Mouse (Mus musculus): Measurements from ENCODE around the gene Bmper. TPM values are rescaled to one million over a fixed set of nuclear protein-coding genes. Genes with fewer than 3 reads are reported as not detected.

Gene Bmper
- polyA plus RNA-seq, 1 experiment from 2014 or later = 27.0 TPM

- peak; percentile 23 for DNase-seq (ENCODE audit: low spot score)
- H3K4me2 ChIP-seq (replicated peaks; ENCODE audit: low read depth, low read length) = no peak overlapping the region
- H3K9ac ChIP-seq (replicated peaks; ENCODE audit: low read depth) = no peak overlapping the region
- TF ChIP-seq CTCF (IDR thresholded peaks at IDR 0.05) (peak; percentile 37; the same call in 1 of the 2 replicates), EP300 (IDR thresholded peaks at IDR 0.05) (no peak)
- H3K27ac ChIP-seq (ENCODE audit: low read length) = no peak overlapping the region
- no peaks in the 10 kb centered on the region for H3K27me3 ChIP-seq (replicated peaks; ENCODE audit: insufficient read depth, low read length)
- H3K36me3 ChIP-seq (ENCODE audit: insufficient read depth, low read length) = no peaks in the 10 kb centered on the region
- H3K4me3 ChIP-seq (ENCODE audit: low read depth, low read length) = no peak overlapping the region
- no peak; the same call in 1 of the 2 replicates for ATAC-seq
- H3K9me3 ChIP-seq (ENCODE audit: low read length) = no peaks in the 10 kb centered on the region
- WGBS = 75% methylated on average over 3 of the region's 3 CpGs
- no peaks in the 10 kb centered on the region for H3K4me1 ChIP-seq (ENCODE audit: insufficient read depth, low read depth, low read length)
These were observed 30.1 kb upstream of the Bmper start for GRCm38 (mm10) chr9:23192567-23193331.

GRCm38 (mm10) chr9:23198996-23199395 is 23.9 kb upstream of the Bmper start:
- Histone ChIP-seq H3K4me2 (replicated peaks; ENCODE audit: low read depth, low read length) (no peak overlapping the region), H3K4me3 (ENCODE audit: low read depth, low read length) (no peak overlapping the region), H3K27me3 (replicated peaks; ENCODE audit: insufficient read depth, low read length) (no peaks in the 10 kb centered on the region), H3K27ac (ENCODE audit: low read length) (no peak overlapping the region), H3K36me3 (ENCODE audit: insufficient read depth, low read length) (no peaks in the 10 kb centered on the region), H3K9me3 (ENCODE audit: low read length) (no peaks in the 10 kb centered on the region), H3K9ac (replicated peaks; ENCODE audit: low read depth) (no peak overlapping the region), H3K4me1 (ENCODE audit: insufficient read depth, low read depth, low read length) (no peaks in the 10 kb centered on the region)
- no peak for ATAC-seq
- 92% methylated on average over 4 of the region's 4 CpGs for WGBS
- no peak for TF ChIP-seq EP300 (IDR thresholded peaks at IDR 0.05)
- no peak for TF ChIP-seq CTCF (IDR thresholded peaks at IDR 0.05)
- DNase-seq (ENCODE audit: low spot score) = no peak

GRCm38 (mm10) chr9:23199841-23200240 is 23.0 kb upstream of the Bmper start:
- WGBS = 50% methylated on average over 1 of the region's 1 CpGs
- no peaks in the 10 kb centered on the region for H3K27me3 ChIP-seq (replicated peaks; ENCODE audit: insufficient read depth, low read length)
- no peak overlapping the region for H3K9ac ChIP-seq (replicated peaks; ENCODE audit: low read depth)
- no peaks in the 10 kb centered on the region for H3K9me3 ChIP-seq (ENCODE audit: low read length)
- ATAC-seq (peak; percentile 21; the same call in 1 of the 2 replicates), DNase-seq (ENCODE audit: low spot score) (peak; percentile 16)
- no peak overlapping the region for H3K27ac ChIP-seq (ENCODE audit: low read length)
- H3K4me1 ChIP-seq (ENCODE audit: insufficient read depth, low read depth, low read length) = no peaks in the 10 kb centered on the region
- no peaks in the 10 kb centered on the region for H3K36me3 ChIP-seq (ENCODE audit: insufficient read depth, low read length)
- TF ChIP-seq EP300 (IDR thresholded peaks at IDR 0.05) (no peak), CTCF (IDR thresholded peaks at IDR 0.05) (no peak)
- H3K4me3 ChIP-seq (ENCODE audit: low read depth, low read length) = no peak overlapping the region
- H3K4me2 ChIP-seq (replicated peaks; ENCODE audit: low read depth, low read length) = no peak overlapping the region

GRCm38 (mm10) chr9:23200828-23201227 is 22.0 kb upstream of the Bmper start:
- Histone ChIP-seq H3K9ac (replicated peaks; ENCODE audit: low read depth) (no peak overlapping the region), H3K4me3 (ENCODE audit: low read depth, low read length) (no peak overlapping the region), H3K4me1 (ENCODE audit: insufficient read depth, low read depth, low read length) (no peaks in the 10 kb centered on the region), H3K36me3 (ENCODE audit: insufficient read depth, low read length) (no peaks in the 10 kb centered on the region), H3K27ac (ENCODE audit: low read length) (no peak overlapping the region), H3K9me3 (ENCODE audit: low read length) (no peaks in the 10 kb centered on the region), H3K4me2 (replicated peaks; ENCODE audit: low read depth, low read length) (no peak overlapping the region), H3K27me3 (replicated peaks; ENCODE audit: insufficient read depth, low read length) (no peaks in the 10 kb centered on the region)
- no peak for TF ChIP-seq CTCF (IDR thresholded peaks at IDR 0.05)
- no peak for TF ChIP-seq EP300 (IDR thresholded peaks at IDR 0.05)
- no peak for DNase-seq (ENCODE audit: low spot score)
- ATAC-seq = no peak
- 59% methylated on average over 4 of the region's 4 CpGs for WGBS

- Histone ChIP-seq H3K9me3 (ENCODE audit: low read length) (no peaks in the 10 kb centered on the region), H3K4me2 (replicated peaks; ENCODE audit: low read depth, low read length) (no peak overlapping the region), H3K9ac (replicated peaks; ENCODE audit: low read depth) (no peak overlapping the region), H3K4me3 (ENCODE audit: low read depth, low read length) (no peak overlapping the region), H3K27ac (ENCODE audit: low read length) (no peak overlapping the region), H3K27me3 (replicated peaks; ENCODE audit: insufficient read depth, low read length) (no peaks in the 10 kb centered on the region), H3K4me1 (ENCODE audit: insufficient read depth, low read depth, low read length) (no peaks in the 10 kb centered on the region), H3K36me3 (ENCODE audit: insufficient read depth, low read length) (no peaks in the 10 kb centered on the region)
- WGBS = 70% methylated on average over 4 of the region's 4 CpGs
- ATAC-seq (no peak), DNase-seq (ENCODE audit: low spot score) (no peak)
- TF ChIP-seq EP300 (IDR thresholded peaks at IDR 0.05) (no peak), CTCF (IDR thresholded peaks at IDR 0.05) (no peak)
These were observed 20.4 kb upstream of the Bmper start for GRCm38 (mm10) chr9:23202431-23202830.

- Histone ChIP-seq H3K4me3 (ENCODE audit: low read depth, low read length) (no peak overlapping the region), H3K4me1 (ENCODE audit: insufficient read depth, low read depth, low read length) (no peaks in the 10 kb centered on the region), H3K36me3 (ENCODE audit: insufficient read depth, low read length) (no peaks in the 10 kb centered on the region), H3K9ac (replicated peaks; ENCODE audit: low read depth) (no peak overlapping the region), H3K27ac (ENCODE audit: low read length) (no peak overlapping the region), H3K4me2 (replicated peaks; ENCODE audit: low read depth, low read length) (no peak overlapping the region), H3K27me3 (replicated peaks; ENCODE audit: insufficient read depth, low read length) (no peaks in the 10 kb centered on the region), H3K9me3 (ENCODE audit: low read length) (no peaks in the 10 kb centered on the region)
- ATAC-seq (no peak), DNase-seq (ENCODE audit: low spot score) (no peak)
- TF ChIP-seq CTCF (IDR thresholded peaks at IDR 0.05) (no peak), EP300 (IDR thresholded peaks at IDR 0.05) (no peak)
- 21% methylated on average over 17 of the region's 17 CpGs for WGBS
These were observed 18.3 kb upstream of the Bmper start for GRCm38 (mm10) chr9:23204339-23205288.

All from lung, postnatal 0 days (tissue).